Mouse (Mus musculus): ENCODE data around the gene Gm47955.
"Not testable (repeated sequence)": the region's sequence is repeated elsewhere in the genome, so short reads cannot be mapped to it uniquely, and the experiment has no call there.

Gm47955 gene

DNA sequence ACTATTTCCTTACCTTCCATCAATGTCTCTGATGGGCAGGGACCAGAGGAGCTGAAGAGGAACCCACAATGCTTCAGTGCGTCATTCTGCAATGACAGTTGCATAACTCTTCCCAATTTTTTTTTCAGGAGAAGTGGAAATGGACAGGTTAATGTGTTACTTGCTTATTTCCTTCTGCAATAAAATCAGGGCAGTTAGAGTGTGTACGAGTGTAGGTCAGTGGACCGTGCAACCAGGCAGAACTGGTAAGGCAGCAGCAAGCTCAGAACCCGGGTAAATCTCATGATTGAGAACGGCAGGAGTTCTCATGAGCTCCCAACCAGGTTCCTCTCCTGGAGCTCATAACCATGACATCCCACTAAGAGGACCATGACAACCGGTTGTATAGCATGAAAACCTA lies 32.0 kb downstream of the Gm47955 start:
- no peak for DNase-seq (ENCODE audit: low read depth)

DNA sequence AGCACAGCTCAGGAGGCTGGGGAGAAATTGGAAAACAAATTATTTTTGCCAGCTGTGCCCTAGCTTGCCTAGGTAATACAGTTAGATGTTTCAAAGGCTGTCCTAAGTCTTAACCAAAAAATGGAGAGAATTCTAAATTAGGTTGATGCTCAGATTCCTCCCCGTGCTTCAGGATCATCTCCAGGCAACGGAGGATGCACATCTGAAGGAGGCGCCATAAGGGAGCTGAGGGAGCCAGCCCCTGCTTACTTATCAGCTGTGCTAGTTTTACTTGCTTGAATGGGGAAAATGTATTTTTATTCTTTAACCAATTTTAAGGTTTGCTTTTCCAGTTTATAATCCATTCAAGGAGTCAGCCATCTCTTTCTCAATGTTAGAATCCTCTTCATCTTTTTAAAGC lies 33.9 kb downstream of the Gm47955 start:
- no peak for DNase-seq (ENCODE audit: low read depth)

DNA sequence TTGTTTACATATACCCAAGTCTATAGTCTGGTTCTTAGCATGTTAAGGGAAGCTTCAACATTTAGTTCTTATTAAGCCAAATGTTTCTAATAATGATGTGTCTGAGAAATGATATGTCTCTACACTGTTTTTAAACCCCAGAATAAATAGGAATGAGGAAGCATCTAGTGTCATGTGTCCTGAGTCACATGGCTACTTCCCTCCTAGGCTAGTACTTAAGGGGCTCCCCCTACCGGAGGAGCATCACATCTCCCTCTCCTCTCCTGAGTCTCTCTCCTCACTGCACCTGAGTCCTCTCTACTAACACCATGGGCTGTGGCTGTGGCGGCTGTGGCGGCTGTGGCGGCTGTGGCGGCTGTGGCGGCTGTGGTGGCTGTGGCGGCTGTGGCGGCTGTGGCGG lies 40.2 kb downstream of the Gm47955 start, which contains the start of gene Gm47959:
Gene Gm47959 (plus strand): TSS at position 243 of the 400 bp plus-strand sequence.
- DNase-seq (ENCODE audit: low read depth), result not testable (repeated sequence)

DNA sequence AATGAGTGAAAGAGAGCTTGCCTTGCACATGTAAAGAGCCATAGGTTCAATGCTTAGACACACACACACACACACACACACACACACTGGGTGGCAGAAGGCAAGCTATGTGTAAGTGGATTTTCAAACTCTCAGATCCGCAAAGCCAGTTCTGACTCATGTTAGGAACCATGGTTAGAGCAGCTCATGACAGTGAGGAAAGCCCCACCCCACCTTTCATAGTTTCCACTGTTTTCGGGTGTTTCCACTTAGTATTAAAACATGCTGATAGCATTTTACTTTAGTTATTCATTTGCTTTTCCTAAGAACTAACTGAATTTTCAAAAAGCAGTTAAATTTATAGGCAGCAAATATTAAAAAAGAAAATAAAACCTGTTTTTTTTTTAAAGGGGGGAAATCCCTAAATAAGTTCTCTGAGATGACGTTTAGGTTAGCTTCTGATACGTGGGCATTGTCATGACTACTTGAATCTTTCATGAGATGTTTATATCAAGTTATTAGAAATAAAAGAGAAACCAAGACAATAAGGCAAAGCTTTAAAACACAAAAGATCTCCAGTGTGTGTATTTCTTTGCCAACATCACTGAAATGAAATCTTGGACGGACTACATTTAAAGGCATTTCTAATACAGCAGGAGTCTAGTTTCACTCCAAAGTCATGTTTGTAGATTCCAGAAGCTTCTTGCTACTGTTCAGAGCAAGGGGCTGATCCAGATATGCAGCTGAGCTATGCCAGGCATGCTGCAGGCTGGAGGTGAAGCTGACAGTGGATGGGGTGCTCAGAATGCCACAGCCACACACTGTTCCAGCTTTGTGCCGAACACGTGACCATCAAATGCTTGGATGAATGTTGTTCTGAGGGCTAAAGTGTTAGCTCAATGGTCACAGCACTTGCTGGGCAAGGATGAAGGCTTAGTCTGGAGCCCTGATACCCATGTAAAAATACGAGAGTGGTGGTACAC lies 46.4 kb downstream of the Gm47955 start:
- no peak for DNase-seq (ENCODE audit: low read depth)

DNA sequence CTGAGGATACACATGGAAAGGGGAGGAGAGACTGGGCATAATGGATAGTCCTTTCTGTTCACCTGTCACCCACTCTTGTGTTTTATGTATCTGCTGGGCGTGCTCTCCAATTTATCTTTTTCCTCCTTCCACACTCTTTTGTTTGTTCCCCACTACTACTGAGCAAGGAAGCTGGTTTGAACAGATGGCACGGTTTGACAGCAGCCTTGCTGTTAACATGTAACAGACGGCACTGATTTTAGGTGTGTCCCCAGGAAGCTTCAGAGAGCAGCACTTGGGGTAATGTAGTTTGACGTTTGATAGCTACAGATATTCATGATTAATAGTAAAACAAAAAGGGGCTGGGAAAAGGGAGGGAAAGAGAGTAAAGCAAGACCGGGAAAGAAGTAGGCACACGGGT lies 47.4 kb downstream of the Gm47955 start:
- DNase-seq (ENCODE audit: low read depth), result no peak

Measured in c-Kit-positive CD71-positive TER-119-negative erythroid progenitor cells, embryonic 14.5 days (primary cell).